Mouse (Mus musculus): ENCODE results near the gene Mdga1. TPM values are rescaled to one million over a fixed set of nuclear protein-coding genes. Genes with fewer than 3 reads are reported as not detected.

Mdga1 gene
- polyA plus RNA-seq, 2 experiments: 0.75 to 1.7 TPM

- Histone ChIP-seq H3K9me3 (ENCODE audit: control insufficient read depth, low read length) (no peaks in the 10 kb centered on the region), H3K4me2 (ENCODE audit: low read depth) (no peak overlapping the region), H3K9ac (replicated peaks) (no peak overlapping the region), H3K27me3 (ENCODE audit: control insufficient read depth, insufficient read depth, low read length) (no peaks in the 10 kb centered on the region), H3K27ac (no peak overlapping the region), H3K36me3 (replicated peaks; ENCODE audit: control insufficient read depth, insufficient read depth, low read depth) (no peaks in the 10 kb centered on the region), H3K4me1 (replicated peaks; ENCODE audit: control insufficient read depth in 2 of 2, insufficient read depth in 2 of 2, low read length in 1 of 2) (peaks cover 2 to 6% of the 10 kb centered on the region in 2 experiments; a peak in 2 of 4 replicates), H3K4me3 (ENCODE audit: insufficient read depth in 1 of 2, low read depth in 2 of 2, low read length in 2 of 2) (no peak overlapping the region)
- DNase-seq (ENCODE audit: low read depth in 3 of 3, low spot score in 3 of 3) (no peak), ATAC-seq (ENCODE audit: insufficient read depth) (no peak)
- WGBS (ENCODE audit: insufficient replicate concordance): 70% methylated on average over 24 of the region's 24 CpGs
- TF ChIP-seq EP300 (IDR thresholded peaks at IDR 0.05; ENCODE audit: low read depth) (no peak), CTCF (IDR thresholded peaks at IDR 0.05; ENCODE audit: low read depth) (no peak)
Observed at GRCm38 (mm10) chr17:29998566-29999295, 28.8 kb upstream of the Mdga1 start.

DNA sequence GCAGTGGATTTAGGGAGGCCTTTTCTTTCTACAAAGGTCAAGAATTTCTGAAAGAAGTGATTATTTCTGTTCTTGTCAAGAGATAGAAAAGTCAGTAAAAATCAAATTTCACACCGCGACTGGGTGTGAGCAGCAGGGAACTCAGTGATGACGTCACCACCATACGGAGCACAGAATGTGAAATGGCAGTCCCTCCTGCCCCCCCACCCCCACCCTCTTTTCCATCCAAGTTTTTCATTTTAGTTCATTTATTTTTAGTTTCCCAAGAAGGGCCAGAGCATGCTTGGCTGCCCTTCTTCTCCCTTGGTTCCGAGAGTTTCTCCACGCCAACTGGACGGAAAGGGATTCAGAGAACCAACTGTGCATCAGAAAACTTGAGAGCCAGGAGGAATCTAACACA, 27.8 kb upstream of the Mdga1 start:
- no peaks in the 10 kb centered on the region for H3K27me3 ChIP-seq (ENCODE audit: control insufficient read depth, insufficient read depth, low read length)
- no peak for TF ChIP-seq EP300 (IDR thresholded peaks at IDR 0.05; ENCODE audit: low read depth)
- TF ChIP-seq CTCF (IDR thresholded peaks at IDR 0.05; ENCODE audit: low read depth): no peak

GRCm38 (mm10) chr17:29995986-29996385, 26.1 kb upstream of the Mdga1 start:
- Histone ChIP-seq H3K36me3 (replicated peaks; ENCODE audit: control insufficient read depth, insufficient read depth, low read depth) (no peaks in the 10 kb centered on the region), H3K4me2 (ENCODE audit: low read depth) (no peak overlapping the region), H3K4me3 (ENCODE audit: insufficient read depth in 1 of 2, low read depth in 2 of 2, low read length in 2 of 2) (no peak overlapping the region), H3K9ac (replicated peaks) (no peak overlapping the region), H3K27me3 (ENCODE audit: control insufficient read depth, insufficient read depth, low read length) (no peaks in the 10 kb centered on the region), H3K9me3 (ENCODE audit: control insufficient read depth, low read length) (no peaks in the 10 kb centered on the region), H3K27ac (no peak overlapping the region), H3K4me1 (replicated peaks; ENCODE audit: control insufficient read depth in 2 of 2, insufficient read depth in 2 of 2, low read length in 1 of 2) (no peaks in the 10 kb centered on the region)
- TF ChIP-seq CTCF (IDR thresholded peaks at IDR 0.05; ENCODE audit: low read depth) (no peak), EP300 (IDR thresholded peaks at IDR 0.05; ENCODE audit: low read depth) (no peak)
- 71% methylated on average over 5 of the region's 5 CpGs for WGBS (ENCODE audit: insufficient replicate concordance)
- no peak for DNase-seq (ENCODE audit: low read depth in 3 of 3, low spot score in 3 of 3)
- no peak for ATAC-seq (ENCODE audit: insufficient read depth)

More for the DNA sequence above, 27.8 kb upstream of the Mdga1 start:
- DNase-seq (ENCODE audit: low read depth in 3 of 3, low spot score in 3 of 3): no peak
- no peak overlapping the region for H3K27ac ChIP-seq
- H3K9ac ChIP-seq (replicated peaks): no peak overlapping the region
- no peak overlapping the region for H3K4me3 ChIP-seq (ENCODE audit: insufficient read depth in 1 of 2, low read depth in 2 of 2, low read length in 2 of 2)
- H3K4me2 ChIP-seq (ENCODE audit: low read depth): no peak overlapping the region
- 77% methylated on average over 7 of the region's 7 CpGs for WGBS (ENCODE audit: insufficient replicate concordance)
- no peaks in the 10 kb centered on the region for H3K36me3 ChIP-seq (replicated peaks; ENCODE audit: control insufficient read depth, insufficient read depth, low read depth)
- no peak for ATAC-seq (ENCODE audit: insufficient read depth)
- no peaks in the 10 kb centered on the region for H3K4me1 ChIP-seq (replicated peaks; ENCODE audit: control insufficient read depth in 2 of 2, insufficient read depth in 2 of 2, low read length in 1 of 2)
- H3K9me3 ChIP-seq (ENCODE audit: control insufficient read depth, low read length): no peaks in the 10 kb centered on the region

- H3K27me3 ChIP-seq (ENCODE audit: control insufficient read depth, insufficient read depth, low read length): no peaks in the 10 kb centered on the region
- TF ChIP-seq EP300 (IDR thresholded peaks at IDR 0.05; ENCODE audit: low read depth): no peak
- no peak for TF ChIP-seq CTCF (IDR thresholded peaks at IDR 0.05; ENCODE audit: low read depth)
- DNase-seq (ENCODE audit: low read depth in 3 of 3, low spot score in 3 of 3): no peak
- H3K36me3 ChIP-seq (replicated peaks; ENCODE audit: control insufficient read depth, insufficient read depth, low read depth): no peaks in the 10 kb centered on the region
- no peak overlapping the region for H3K4me2 ChIP-seq (ENCODE audit: low read depth)
- no peak overlapping the region for H3K4me3 ChIP-seq (ENCODE audit: insufficient read depth in 1 of 2, low read depth in 2 of 2, low read length in 2 of 2)
- H3K9ac ChIP-seq (replicated peaks): no peak overlapping the region
- no peak overlapping the region for H3K27ac ChIP-seq
- no peaks in the 10 kb centered on the region for H3K9me3 ChIP-seq (ENCODE audit: control insufficient read depth, low read length)
- 49% methylated on average over 4 of the region's 4 CpGs for WGBS (ENCODE audit: insufficient replicate concordance)
- ATAC-seq (ENCODE audit: insufficient read depth): no peak
- no peaks in the 10 kb centered on the region for H3K4me1 ChIP-seq (replicated peaks; ENCODE audit: control insufficient read depth in 2 of 2, insufficient read depth in 2 of 2, low read length in 1 of 2)
Observed at GRCm38 (mm10) chr17:29994459-29994858, 24.6 kb upstream of the Mdga1 start.

DNA sequence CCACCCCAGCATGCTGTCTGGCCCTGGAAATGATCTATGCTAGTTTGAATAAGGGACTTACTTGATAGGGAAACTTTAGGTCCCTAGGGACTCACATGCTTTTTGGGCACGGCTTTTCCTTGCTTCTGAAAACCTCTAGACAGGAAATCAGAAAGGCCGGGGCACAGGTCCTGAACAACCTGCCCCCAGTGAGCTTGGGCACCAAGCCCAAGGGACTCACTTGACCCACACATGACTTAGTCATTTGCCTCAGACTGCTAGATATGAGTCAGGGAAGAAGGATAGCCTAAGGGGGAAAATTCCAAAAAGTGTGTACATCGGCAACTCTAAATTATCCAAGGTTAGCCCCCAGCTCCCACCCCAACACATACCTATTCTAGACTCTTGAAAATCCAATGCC, 24.1 kb upstream of the Mdga1 start:
- WGBS (ENCODE audit: insufficient replicate concordance): 69% methylated on average over 3 of the region's 3 CpGs
- H3K27ac ChIP-seq: no peak overlapping the region
- no peak for TF ChIP-seq CTCF (IDR thresholded peaks at IDR 0.05; ENCODE audit: low read depth)
- TF ChIP-seq EP300 (IDR thresholded peaks at IDR 0.05; ENCODE audit: low read depth): no peak
- no peaks in the 10 kb centered on the region for H3K36me3 ChIP-seq (replicated peaks; ENCODE audit: control insufficient read depth, insufficient read depth, low read depth)
- no peaks in the 10 kb centered on the region for H3K4me1 ChIP-seq (replicated peaks; ENCODE audit: control insufficient read depth in 2 of 2, insufficient read depth in 2 of 2, low read length in 1 of 2)
- H3K4me2 ChIP-seq (ENCODE audit: low read depth): no peak overlapping the region
- DNase-seq (ENCODE audit: low read depth in 3 of 3, low spot score in 3 of 3): no peak
- no peak overlapping the region for H3K9ac ChIP-seq (replicated peaks)
- no peak for ATAC-seq (ENCODE audit: insufficient read depth)
- H3K9me3 ChIP-seq (ENCODE audit: control insufficient read depth, low read length): no peaks in the 10 kb centered on the region
- H3K4me3 ChIP-seq (ENCODE audit: insufficient read depth in 1 of 2, low read depth in 2 of 2, low read length in 2 of 2): no peak overlapping the region
- H3K27me3 ChIP-seq (ENCODE audit: control insufficient read depth, insufficient read depth, low read length): no peaks in the 10 kb centered on the region
